Mouse (Mus musculus) MEL (cell line): ENCODE results near the gene Shf.

Experiments
- BHLHE40 ChIP-seq: IDR thresholded peaks from 2 replicates; pipeline ENCODE4 v1.6.1; 2012; ENCODE audit warnings: low read depth, mild to moderate bottlenecking, inconsistent platforms, low read length, improper control_type of control experiment, borderline replicate concordance
- CHD2 ChIP-seq: IDR thresholded peaks from 2 replicates; pipeline ENCODE4 v1.6.1; 2011; ENCODE audit warnings: low read length, improper control_type of control experiment
- CTCF ChIP-seq, 3 experiments: IDR thresholded peaks in 2 of 3; conservative IDR thresholded peaks in 1 of 3; 2 replicates each; pipeline ENCODE4 v1.5.1; 2011 to 2012; ENCODE audit warnings: low read length in 3 of 3, low read depth in 2 of 3, mild to moderate bottlenecking in 2 of 3, improper control_type of control experiment in 1 of 3, inconsistent platforms in 1 of 3, mixed read lengths in 1 of 3, moderate library complexity in 1 of 3; ENCODE audit not compliant: control insufficient read depth in 1 of 3, insufficient read depth in 1 of 3, poor library complexity in 1 of 3, severe bottlenecking in 1 of 3
- EP300 ChIP-seq, 2 experiments: IDR thresholded peaks; 2 replicates each; pipeline ENCODE4 v1.6.1; 2011; ENCODE audit warnings: improper control_type of control experiment in 2 of 2, low read length in 2 of 2, low read depth in 1 of 2, mild to moderate bottlenecking in 1 of 2
- ETS1 ChIP-seq: IDR thresholded peaks from 2 replicates; pipeline ENCODE4 v1.6.1; 2012; ENCODE audit warnings: low read depth, mild to moderate bottlenecking, inconsistent platforms, low read length, improper control_type of control experiment, moderate library complexity
- MAFK ChIP-seq: IDR thresholded peaks from 2 replicates; pipeline ENCODE4 v1.6.1; 2011; ENCODE audit warnings: low read depth, mild to moderate bottlenecking, low read length, improper control_type of control experiment, borderline replicate concordance
- MAZ ChIP-seq: IDR thresholded peaks from 2 replicates; pipeline ENCODE4 v1.6.1; 2012; ENCODE audit warnings: low read depth, mild to moderate bottlenecking, inconsistent platforms, low read length, improper control_type of control experiment
- POLR2A ChIP-seq, 2 experiments: IDR thresholded peaks; 2 replicates each; pipeline ENCODE4 v1.6.1; 2011 to 2012; ENCODE audit warnings: low read length in 2 of 2, mild to moderate bottlenecking in 2 of 2, control low read depth in 1 of 2, improper control_type of control experiment in 1 of 2, low read depth in 1 of 2, moderate library complexity in 1 of 2; ENCODE audit not compliant: control insufficient read depth in 1 of 2, insufficient read depth in 1 of 2, poor library complexity in 1 of 2
- SIN3A ChIP-seq: IDR thresholded peaks from 2 replicates; pipeline ENCODE4 v1.6.1; 2012; ENCODE audit warnings: low read length, improper control_type of control experiment, inconsistent platforms
- USF1 ChIP-seq: IDR thresholded peaks from 2 replicates; pipeline ENCODE4 v1.6.1; 2014; ENCODE audit warnings: low read depth, mild to moderate bottlenecking, inconsistent platforms, low read length, improper control_type of control experiment, moderate library complexity
- USF2 ChIP-seq, 2 experiments: IDR thresholded peaks; 2 replicates each; pipeline ENCODE4 v1.6.1; 2011 to 2012; ENCODE audit warnings: improper control_type of control experiment in 2 of 2, low read length in 2 of 2, borderline replicate concordance in 1 of 2, inconsistent platforms in 1 of 2, low read depth in 1 of 2, mild to moderate bottlenecking in 1 of 2; ENCODE audit not compliant: insufficient read depth in 1 of 2
- ZKSCAN1 ChIP-seq: IDR thresholded peaks from 2 replicates; pipeline ENCODE4 v1.6.1; 2012; ENCODE audit warnings: low read depth, mild to moderate bottlenecking, inconsistent platforms, low read length, improper control_type of control experiment, moderate library complexity
- ZMIZ1 ChIP-seq: IDR thresholded peaks from 2 replicates; pipeline ENCODE4 v1.6.1; 2012; ENCODE audit warnings: low read depth, mild to moderate bottlenecking, inconsistent platforms, low read length, improper control_type of control experiment, moderate library complexity

- TF ChIP-seq ZMIZ1 = no peak
- TF ChIP-seq ETS1 = no peak
- TF ChIP-seq USF1 = no peak
- TF ChIP-seq MAZ = no peak
- TF ChIP-seq CHD2 = no peak
- no peak for TF ChIP-seq POLR2A (IDR thresholded peaks at IDR 0.05; ENCODE audit: control insufficient read depth in 1 of 2, insufficient read depth in 1 of 2, low read depth in 1 of 2, low read length in 2 of 2, poor library complexity in 1 of 2)
- peak; percentile 18 to 44 (median 39) for TF ChIP-seq CTCF (IDR thresholded peaks at IDR 0.05 in 2 of 3, conservative IDR thresholded peaks at IDR 0.05 in 1 of 3; ENCODE audit: control insufficient read depth in 1 of 3, insufficient read depth in 1 of 3, low read depth in 2 of 3, low read length in 3 of 3, poor library complexity in 1 of 3, severe bottlenecking in 1 of 3)
- no peak for TF ChIP-seq ZKSCAN1
- TF ChIP-seq SIN3A = no peak
- TF ChIP-seq USF2 (IDR thresholded peaks at IDR 0.05; ENCODE audit: borderline replicate concordance in 1 of 2, insufficient read depth in 1 of 2, low read depth in 1 of 2, low read length in 2 of 2) = no peak
- no peak for TF ChIP-seq EP300 (IDR thresholded peaks at IDR 0.05; ENCODE audit: low read depth in 1 of 2, low read length in 2 of 2)
- TF ChIP-seq MAFK = no peak
- TF ChIP-seq BHLHE40 = no peak
Observed at GRCm38 (mm10) chr2:122362622-122363523, 6.1 kb downstream of the Shf start.
